Mouse (Mus musculus): ENCODE measurements around the gene Dram1. TPM values are rescaled to one million over a fixed set of nuclear protein-coding genes. Genes with fewer than 3 reads are reported as not detected.

Dram1 gene
- total and polyA plus RNA-seq, 3 experiments = 0.04 TPM; not detected in 2

DNA sequence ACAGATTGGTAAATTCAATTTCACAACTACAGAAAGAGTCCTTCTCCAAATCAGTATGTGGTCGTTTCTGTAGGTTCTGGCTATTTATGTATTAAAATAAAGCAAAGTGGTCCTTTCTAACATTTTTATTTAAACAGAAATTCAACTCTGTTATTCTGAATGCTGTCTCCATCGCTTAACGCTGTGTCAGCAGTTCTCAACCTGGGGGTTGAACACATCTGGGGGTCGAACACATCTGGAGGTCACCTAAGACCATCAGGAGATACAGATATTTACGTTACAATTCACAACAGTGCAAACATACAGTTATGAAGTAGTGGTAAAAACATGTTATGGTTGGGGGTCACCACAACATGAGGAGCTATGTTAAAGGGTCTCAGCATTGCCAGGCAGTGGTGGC, 104.8 kb downstream of the Dram1 start:
- Histone ChIP-seq H3K79me2 (replicated peaks; ENCODE audit: control insufficient read depth, extremely low read depth, insufficient read depth, poor library complexity, severe bottlenecking) (no peaks in the 10 kb centered on the region), H3K4me3 (replicated peaks in 1 of 3; ENCODE audit: low read depth in 2 of 3, low read length in 2 of 3, poor library complexity in 1 of 3) (no peak overlapping the region), H3K4me2 (ENCODE audit: insufficient read depth, low read depth, poor library complexity, severe bottlenecking) (no peak overlapping the region), H3K36me3 (replicated peaks in 1 of 2; ENCODE audit: control insufficient read depth in 1 of 2, insufficient read depth in 1 of 2, low read length in 1 of 2) (no peaks in the 10 kb centered on the region), H3K27ac (ENCODE audit: insufficient read depth, low read depth) (no peak overlapping the region), H3K4me1 (ENCODE audit: control insufficient read depth in 1 of 2, insufficient read depth in 2 of 2) (peaks cover 0 to 3% of the 10 kb centered on the region in 2 experiments; a peak in 1 of 4 replicates), H3K27me3 (replicated peaks) (no peaks in the 10 kb centered on the region), H3K9ac (ENCODE audit: insufficient read depth, low read depth) (no peak overlapping the region), H3K9me3 (replicated peaks; ENCODE audit: low read length) (no peaks in the 10 kb centered on the region)
- dilution Hi-C loops (cut with MboI; ENCODE audit: extremely low pct_ligation_motif_present, extremely low pct_unique_long_range_greater_than_20kb, low sequenced_read_pairs) (no loop called here), in situ Hi-C loops (cut with MboI; ENCODE audit: low pct_ligation_motif_present, low pct_unique_long_range_greater_than_20kb, low sequenced_read_pairs) (no loop called here)
- DNase-seq (ENCODE audit: extremely low read depth) = no peak
- TF ChIP-seq RAD21 (IDR thresholded peaks at IDR 0.05; ENCODE audit: low read depth, low read length) (no peak), MAFK (IDR thresholded peaks at IDR 0.05; ENCODE audit: insufficient replicate concordance, low read length) (peak; percentile 85), MAX (IDR thresholded peaks at IDR 0.05; ENCODE audit: low read length) (no peak)

Other genes with a start within 250 kb of the Dram1 start
- gene Parpbp, start 232.1 kb downstream of the Dram1 start, total RNA-seq (2012; rRNA removed) = 19.8 and 23.2 TPM in 2 replicates
- 35.0 and 44.6 TPM in 2 replicates for gene Parpbp, start 232.1 kb downstream of the Dram1 start, total RNA-seq (2014; rRNA removed)
- 16.9 and 19.5 TPM in 2 replicates for gene Parpbp, start 232.1 kb downstream of the Dram1 start, polyA plus RNA-seq (2012; ENCODE audit: insufficient read length, low read depth)
- gene Nup37, start 232.1 kb downstream of the Dram1 start, total RNA-seq (2012; rRNA removed) = 59.2 and 71.1 TPM in 2 replicates
- 222 and 243 TPM in 2 replicates for gene Nup37, start 232.1 kb downstream of the Dram1 start, total RNA-seq (2014; rRNA removed)
- gene Nup37, start 232.1 kb downstream of the Dram1 start, polyA plus RNA-seq (2012; ENCODE audit: insufficient read length, low read depth) = 76.3 and 82.4 TPM in 2 replicates
- 59.3 and 65.4 TPM in 2 replicates for gene Washc3, start 178.0 kb downstream of the Dram1 start, total RNA-seq (2012; rRNA removed)
- 129 and 134 TPM in 2 replicates for gene Washc3, start 178.0 kb downstream of the Dram1 start, total RNA-seq (2014; rRNA removed)
- gene Washc3, start 178.0 kb downstream of the Dram1 start, polyA plus RNA-seq (2012; ENCODE audit: insufficient read length, low read depth) = 67.8 and 71.8 TPM in 2 replicates
- gene Gnptab, start 52 bp upstream of the Dram1 start, total RNA-seq (2012; rRNA removed) = 18.0 and 18.7 TPM in 2 replicates
- 12.2 and 13.2 TPM in 2 replicates for gene Gnptab, start 52 bp upstream of the Dram1 start, total RNA-seq (2014; rRNA removed)
- 34.7 and 38.2 TPM in 2 replicates for gene Gnptab, start 52 bp upstream of the Dram1 start, polyA plus RNA-seq (2012; ENCODE audit: insufficient read length, low read depth)
- not detected in 2 replicates for gene Sycp3, start 80.5 kb upstream of the Dram1 start, total RNA-seq (2012; rRNA removed)
- gene Sycp3, start 80.5 kb upstream of the Dram1 start, total RNA-seq (2014; rRNA removed) = not detected in 2 replicates
- not detected in 2 replicates for gene Sycp3, start 80.5 kb upstream of the Dram1 start, polyA plus RNA-seq (2012; ENCODE audit: insufficient read length, low read depth)
- gene Chpt1, start 125.0 kb upstream of the Dram1 start, total RNA-seq (2012; rRNA removed) = 8.0 and 8.1 TPM in 2 replicates
- 8.1 and 10.0 TPM in 2 replicates for gene Chpt1, start 125.0 kb upstream of the Dram1 start, total RNA-seq (2014; rRNA removed)
- 8.7 and 10.1 TPM in 2 replicates for gene Chpt1, start 125.0 kb upstream of the Dram1 start, polyA plus RNA-seq (2012; ENCODE audit: insufficient read length, low read depth)
- gene Mybpc1, start 226.1 kb upstream of the Dram1 start, total RNA-seq (2012; rRNA removed) = not detected in 2 replicates
- not detected in 2 replicates for gene Mybpc1, start 226.1 kb upstream of the Dram1 start, total RNA-seq (2014; rRNA removed)
- not detected in 2 replicates for gene Mybpc1, start 226.1 kb upstream of the Dram1 start, polyA plus RNA-seq (2012; ENCODE audit: insufficient read length, low read depth)

All from CH12.LX (cell line).